Mouse (Mus musculus) left cerebral cortex, adult 8-10 months (tissue): ENCODE measurements at regions not wholly inside any gene's neighbourhood (a gene's known extent, or its start where the extent isn't known, plus 50 kb on each side); places are given as distances from the start of the nearest gene placed in this dataset.
A peak's percentile ranks its signal among the peaks of the same experiment; 100 is the strongest.
"Not testable (repeated sequence)": the region's sequence is repeated elsewhere in the genome, so short reads cannot be mapped to it uniquely, and the experiment has no call there.

ENCODE experiments used
- DNase-seq, 2 experiments: peaks; one replicate each; pipeline ENCODE4 v3.0.0; 2022; ENCODE audit warnings: low spot score in 2 of 2

DNA sequence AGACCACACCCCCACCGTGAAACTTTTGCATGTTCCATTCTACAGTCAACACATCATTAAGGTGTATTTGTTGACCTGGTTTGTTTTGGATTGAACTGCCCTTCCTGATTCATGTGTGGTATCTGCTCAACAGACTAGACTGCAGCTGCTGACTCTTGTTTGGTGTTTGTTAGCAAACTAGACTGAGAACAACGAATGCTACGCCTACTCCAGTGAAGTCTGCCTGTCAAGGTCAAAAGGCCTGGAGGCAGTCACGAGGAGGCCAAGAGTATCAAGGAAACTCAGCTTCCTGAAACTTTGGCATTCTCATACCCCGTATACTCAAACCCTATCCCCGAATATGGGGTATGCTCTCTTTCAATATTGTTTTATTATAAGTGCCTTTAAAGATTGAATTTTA, 194.2 kb upstream of the Spin1 start:
- not testable (repeated sequence) for DNase-seq

DNA sequence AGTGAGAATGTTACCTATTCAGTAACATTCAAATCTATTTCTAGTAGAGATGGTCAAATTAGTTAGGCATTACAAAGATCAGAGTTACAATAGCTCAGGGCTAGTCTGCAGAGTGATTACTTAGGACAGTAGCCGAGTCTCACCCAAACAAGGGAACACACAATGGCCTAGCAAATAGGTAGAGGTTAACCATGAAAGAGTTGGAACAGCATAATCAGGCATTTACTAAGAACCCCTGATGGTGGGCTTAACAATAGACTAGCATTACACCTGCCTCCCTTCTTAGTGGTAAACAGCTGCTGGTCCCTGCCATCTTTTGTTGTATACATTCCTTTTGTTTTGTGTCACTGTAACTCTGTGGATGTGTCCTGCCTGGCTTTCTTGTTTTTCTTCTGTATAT, 193.8 kb upstream of the Spin1 start:
- no peak for DNase-seq

- not testable (repeated sequence) for DNase-seq
Measured at GRCm38 (mm10) chr13:50912776-50913175, 187.9 kb upstream of the Spin1 start.

DNA sequence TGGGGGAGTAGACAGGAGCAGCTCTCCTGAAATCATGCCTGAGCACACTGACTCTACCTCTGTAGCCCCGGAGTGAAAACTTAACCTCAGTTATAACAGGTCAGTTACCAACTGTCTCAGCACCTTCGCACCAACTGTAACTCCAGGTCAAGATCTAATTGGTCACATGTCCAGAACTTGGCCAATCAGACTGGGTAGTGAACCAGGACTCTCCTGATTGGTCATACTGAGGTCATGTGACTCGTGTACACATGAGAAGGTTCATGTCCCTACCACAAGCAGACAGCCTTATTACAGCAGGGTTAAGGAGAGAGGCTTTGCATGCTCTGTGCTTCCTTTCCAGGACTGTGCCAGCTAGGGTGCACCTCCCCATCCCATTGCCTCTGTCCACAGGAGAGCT, 166.7 kb upstream of the Spin1 start:
- DNase-seq: not testable (repeated sequence)

DNA sequence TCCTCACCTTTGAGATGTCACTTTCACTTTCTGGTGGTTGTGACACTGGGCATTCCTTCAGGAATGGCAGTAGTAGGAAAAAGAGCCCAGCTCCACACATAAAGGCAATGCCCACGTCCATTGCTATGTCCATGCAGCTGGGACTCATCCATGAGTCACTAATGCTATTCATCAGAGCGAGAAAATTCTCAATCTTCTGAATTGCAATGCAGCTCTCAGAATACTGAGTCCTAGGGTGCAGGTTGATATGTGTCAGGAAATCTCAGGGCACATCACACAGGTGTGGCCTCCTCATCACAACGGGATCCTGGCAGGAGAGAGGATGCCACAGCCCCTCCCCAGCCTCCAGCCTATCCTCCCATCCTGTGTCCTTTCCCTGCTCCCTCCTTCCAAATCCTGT, 158.1 kb upstream of the Spin1 start:
- no peak for DNase-seq

DNA sequence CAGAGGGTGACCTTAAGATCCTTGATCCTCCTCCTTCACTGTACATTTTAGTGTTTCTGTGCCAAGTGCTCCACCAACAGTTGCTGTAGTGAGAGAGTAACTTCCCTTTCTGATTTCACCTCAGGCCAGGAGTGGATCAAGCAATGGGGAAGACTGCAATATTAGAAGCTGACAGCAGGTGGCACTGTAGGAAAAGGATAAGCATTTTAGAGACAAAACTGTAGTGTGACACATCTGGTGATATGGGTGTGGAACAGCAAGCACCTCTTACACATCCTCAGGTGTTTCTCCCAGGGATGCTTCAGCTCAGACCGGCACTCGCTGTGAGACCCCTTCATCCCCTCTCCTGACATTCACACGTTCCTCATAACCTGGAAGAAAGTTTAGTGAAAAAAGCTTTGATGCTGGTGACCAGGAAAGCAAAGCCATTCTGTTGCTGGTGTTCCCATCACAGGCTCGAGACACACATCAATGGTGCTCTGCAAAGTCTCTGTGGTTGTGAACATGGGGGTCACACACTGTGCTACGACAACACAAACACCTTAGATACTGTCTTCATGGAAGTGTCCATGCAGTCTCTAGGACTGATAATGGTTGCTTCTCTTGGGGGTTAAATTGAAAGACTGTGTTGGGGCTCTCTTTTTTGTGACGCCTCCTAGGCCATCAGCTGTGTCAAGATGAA, 151.0 kb upstream of the Spin1 start:
- DNase-seq: peak; percentile 37 to 68

GRCm38 (mm10) chr13:50954671-50955070, 146.0 kb upstream of the Spin1 start:
- DNase-seq: no peak

GRCm38 (mm10) chr13:50958051-50958883, 142.4 kb upstream of the Spin1 start:
- no peak for DNase-seq

DNA sequence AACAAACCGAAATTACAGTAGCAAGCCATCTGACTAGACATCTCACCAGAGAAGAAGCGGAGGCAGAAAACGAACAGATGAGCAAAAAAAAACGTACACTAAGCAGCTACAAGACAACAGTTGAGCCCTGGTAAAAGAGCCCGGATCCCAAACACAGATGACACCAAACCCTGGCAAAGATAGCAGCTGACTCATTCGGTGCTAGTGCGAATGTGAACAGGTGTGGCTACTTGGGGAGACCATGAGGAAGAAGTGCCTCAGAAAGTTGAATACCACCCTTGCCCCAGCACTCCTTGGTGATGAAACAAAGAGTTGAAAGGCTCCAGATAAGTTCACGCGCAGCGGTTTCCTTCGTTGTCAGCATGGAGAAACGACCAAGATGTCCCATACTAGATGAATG, 139.8 kb upstream of the Spin1 start:
- DNase-seq: no peak

GRCm38 (mm10) chr13:50964070-50964469, 136.6 kb upstream of the Spin1 start:
- DNase-seq: no peak

- not testable (repeated sequence) for DNase-seq
Measured at GRCm38 (mm10) chr13:50965041-50965440, 135.6 kb upstream of the Spin1 start.

DNA sequence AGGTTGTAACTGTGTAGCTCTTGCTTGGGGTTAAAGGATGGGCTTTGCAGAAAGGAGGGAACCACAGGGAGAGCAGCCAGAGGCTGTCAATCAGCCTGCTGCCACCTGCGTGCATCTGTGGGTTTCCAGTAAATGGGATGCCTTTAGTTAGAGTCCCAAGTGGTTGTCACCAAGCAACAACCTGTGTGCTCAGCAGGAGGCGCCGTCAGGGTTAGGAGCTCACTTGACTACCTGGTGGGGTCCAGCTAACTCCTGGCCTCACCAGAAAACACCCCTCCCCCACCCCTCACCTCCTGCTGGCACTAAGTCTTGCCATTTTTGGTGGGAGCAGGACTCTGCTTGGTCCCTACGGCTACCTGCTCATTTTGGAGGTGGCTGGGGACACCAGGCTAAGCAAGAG, 135.0 kb upstream of the Spin1 start:
- no peak for DNase-seq

DNA sequence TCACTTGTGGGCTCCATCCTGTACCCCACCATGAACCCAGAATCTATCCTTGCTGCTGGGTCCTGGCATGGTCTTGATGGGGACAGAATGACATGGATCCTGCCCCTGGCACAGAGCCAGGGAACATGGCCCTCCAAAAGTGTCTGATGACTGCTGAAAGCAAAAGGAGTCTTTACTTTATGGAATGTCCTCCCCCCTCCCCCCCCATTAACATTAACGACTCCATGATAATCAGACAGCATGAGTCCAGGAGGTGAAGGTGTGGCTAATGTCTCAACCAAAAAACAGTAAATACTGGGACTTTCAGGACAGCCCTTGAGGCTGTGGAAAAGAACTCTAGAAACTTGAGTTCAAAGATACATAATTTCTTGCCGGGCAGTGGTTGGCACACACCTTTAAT, 133.9 kb upstream of the Spin1 start:
- no peak for DNase-seq

DNA sequence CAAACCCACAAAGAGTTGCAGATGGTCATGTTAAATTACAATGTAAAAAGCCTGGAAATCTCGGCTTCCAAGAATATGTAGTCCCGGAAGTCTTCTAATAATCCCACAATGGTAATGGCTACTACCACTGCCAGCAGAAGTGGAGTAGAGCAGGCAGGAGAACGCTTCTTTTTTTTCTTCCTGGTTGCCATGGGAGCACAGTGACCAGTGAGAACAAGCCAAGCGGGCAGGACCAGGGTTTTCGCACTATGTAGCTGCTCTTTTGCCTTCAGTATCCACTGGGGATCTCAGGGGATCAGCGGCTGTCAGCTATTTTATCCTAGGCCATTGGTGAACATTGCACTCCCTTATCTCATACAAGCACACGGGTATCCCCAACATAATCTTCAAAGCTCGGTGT, 127.3 kb upstream of the Spin1 start:
- no peak for DNase-seq

- DNase-seq: no peak
Measured at GRCm38 (mm10) chr13:50975306-50975920, 125.3 kb upstream of the Spin1 start.

DNA sequence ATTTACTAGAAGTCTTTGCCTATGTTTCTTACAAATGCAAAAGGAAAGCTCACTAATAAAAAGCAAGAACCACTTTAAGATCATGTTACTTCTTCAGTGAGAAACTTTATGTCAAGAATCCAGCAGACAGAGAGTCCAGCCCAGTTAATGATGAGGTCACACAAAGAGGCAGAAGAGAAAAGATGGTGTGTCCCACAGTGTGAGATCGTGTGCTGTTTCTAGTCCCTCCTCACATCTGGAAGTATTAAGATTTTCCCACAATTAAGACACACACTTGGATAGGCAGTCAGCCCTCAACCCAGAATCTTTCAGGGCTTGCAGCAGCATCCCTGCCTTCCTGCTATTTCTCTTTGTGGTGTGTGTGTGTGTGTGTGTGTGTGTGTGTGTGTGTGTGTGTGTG, 118.7 kb upstream of the Spin1 start:
- DNase-seq: no peak

GRCm38 (mm10) chr13:50982990-50983389, 117.7 kb upstream of the Spin1 start:
- DNase-seq: no peak

DNA sequence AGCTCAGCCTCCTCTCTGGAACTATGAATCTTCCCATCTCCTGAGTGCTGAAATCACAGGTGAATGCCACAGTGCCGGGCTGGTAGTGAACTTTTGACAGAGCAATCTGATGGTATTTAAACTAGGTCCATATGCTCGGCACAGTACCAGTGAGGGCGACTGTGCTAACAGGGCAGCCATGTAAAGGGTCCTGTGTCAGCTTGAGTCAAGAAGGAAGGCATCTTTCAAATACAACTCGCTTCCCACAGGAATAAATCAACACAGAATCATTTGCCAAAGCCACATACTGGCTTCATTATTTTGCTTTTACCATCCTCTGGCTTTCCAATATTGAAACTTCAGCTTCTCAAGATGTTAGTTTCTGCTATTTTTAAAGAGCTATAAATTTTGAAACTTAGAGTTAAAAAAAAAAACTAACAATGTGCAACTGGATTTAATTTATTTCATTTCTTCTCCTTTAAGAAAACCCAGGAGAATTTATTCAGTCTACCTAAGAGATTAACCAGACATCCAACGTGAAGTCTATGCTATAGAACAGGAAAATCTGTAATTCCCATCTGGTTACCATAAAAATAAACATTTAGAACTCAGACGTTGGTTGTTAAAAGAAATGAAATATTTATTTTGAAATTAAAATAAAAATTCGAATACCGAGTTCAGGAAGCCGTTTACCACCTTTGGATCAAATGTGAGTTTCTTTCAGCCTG, 108.8 kb upstream of the Spin1 start:
- no peak for DNase-seq

- no peak for DNase-seq
Measured at GRCm38 (mm10) chr13:50999738-51000137, 100.9 kb upstream of the Spin1 start.

- DNase-seq: no peak
Measured at GRCm38 (mm10) chr13:51004827-51005226, 95.9 kb upstream of the Spin1 start.

GRCm38 (mm10) chr13:51010736-51011135, 89.9 kb upstream of the Spin1 start:
- no peak for DNase-seq

GRCm38 (mm10) chr13:51016209-51016608, 84.5 kb upstream of the Spin1 start:
- no peak for DNase-seq
